Mouse (Mus musculus): ENCODE results near the gene Adam29.

Adam29 gene

DNA sequence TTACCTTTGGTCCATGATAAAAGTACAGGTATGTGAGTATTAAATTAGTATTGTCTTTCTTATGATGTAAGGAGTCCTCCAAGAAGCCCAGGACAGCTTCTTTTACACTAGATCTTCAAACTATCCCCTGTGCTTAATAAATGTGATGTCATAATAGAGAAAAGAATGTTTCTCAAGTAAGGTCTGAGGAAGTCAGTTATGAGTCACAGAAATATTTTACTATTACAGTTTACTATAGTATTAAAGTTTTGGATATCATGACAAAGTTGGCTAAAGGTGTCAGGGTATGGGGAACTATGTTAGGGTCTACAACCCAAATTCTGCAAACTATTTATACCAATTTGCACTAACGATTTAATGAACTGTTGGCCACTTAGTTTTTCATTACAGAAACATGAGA is at the start of gene Adam29:
Gene Adam29 (minus strand): TSS at position 101 of the 400 bp plus-strand sequence.
- DNase-seq (ENCODE audit: low read depth, low spot score), result no peak

DNA sequence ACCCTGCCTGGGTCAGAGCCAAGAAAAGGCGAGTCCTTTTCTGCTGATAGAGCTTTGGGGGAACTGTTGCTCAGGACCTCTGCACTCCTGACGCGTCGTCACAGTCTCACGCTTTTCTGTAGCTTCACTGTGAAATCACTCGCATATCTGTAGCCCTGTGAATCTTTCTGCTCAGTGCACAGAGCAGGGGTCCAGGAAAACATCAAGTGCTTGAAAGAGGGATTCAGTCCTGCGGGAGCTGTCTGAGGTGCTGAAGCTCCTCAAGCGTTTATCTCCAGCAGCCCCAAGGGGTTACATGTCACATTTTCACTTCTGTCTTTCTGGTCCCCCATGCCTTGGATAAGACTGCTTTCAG is 33.8 kb upstream of the Adam29 start:
- peak; percentile 91 for DNase-seq (ENCODE audit: low read depth, low spot score)

DNA sequence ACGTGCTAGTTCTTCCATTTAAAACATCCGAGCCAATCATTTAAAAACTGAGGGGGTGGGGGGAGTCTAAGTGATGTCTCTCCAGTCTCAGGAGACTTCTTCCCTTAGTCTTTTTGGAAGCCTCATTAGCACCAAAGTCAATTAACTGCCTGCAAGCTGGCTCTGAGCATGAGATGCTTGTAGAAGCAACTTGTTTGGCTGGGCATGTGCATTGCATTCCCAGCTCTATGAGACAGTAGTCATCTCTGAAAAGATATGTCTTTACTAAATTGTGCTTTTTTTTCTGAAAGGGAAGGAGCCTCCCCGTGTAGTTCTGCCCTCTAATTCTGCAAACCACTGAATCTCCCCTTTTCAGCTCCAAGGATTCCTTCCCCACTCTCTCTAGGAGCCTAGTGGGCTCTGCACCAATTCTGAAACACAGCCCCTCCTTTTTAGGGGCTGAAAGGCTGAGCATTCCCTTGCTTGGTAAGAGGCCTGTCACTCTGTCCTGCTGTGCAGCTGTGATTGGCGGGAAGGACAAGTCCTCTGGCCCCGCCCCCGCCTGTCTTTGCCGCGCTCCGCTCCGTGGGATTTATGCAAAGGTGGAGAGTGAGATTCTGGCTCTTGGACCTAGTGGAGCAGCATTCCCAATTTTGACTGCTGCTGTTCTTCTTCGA is 33.2 kb upstream of the Adam29 start, which contains the start of gene Glra3:
Gene Glra3 (plus strand): TSS at position 591 of the 656 bp plus-strand sequence.
- peak; percentile 85 for DNase-seq (ENCODE audit: low read depth, low spot score)
